Mouse (Mus musculus) megakaryocyte, embryonic 14.5 days (primary cell): ENCODE results near the gene Mogs.

Experiments used
- FLI1 ChIP-seq: IDR thresholded peaks from 2 replicates; pipeline ENCODE4 v1.6.1; 2012; ENCODE audit warnings: low read length, inconsistent platforms, mixed read lengths
- GATA1 ChIP-seq: IDR thresholded peaks from 3 replicates; pipeline ENCODE4 v1.6.1; 2012; ENCODE audit warnings: mixed read lengths, low read length, inconsistent platforms, borderline replicate concordance

DNA sequence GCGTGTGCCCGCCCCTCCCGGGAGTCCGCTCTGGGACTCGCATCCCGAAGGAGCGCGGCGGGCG, 45.2 kb upstream of the Mogs start, which contains the start of gene Tlx2:
- TF ChIP-seq GATA1 (no peak), FLI1 (no peak)
